Mouse (Mus musculus) lung, embryonic 14.5 days (tissue): ENCODE measurements around the gene Haghl. TPM values are rescaled to one million over a fixed set of nuclear protein-coding genes. Genes with fewer than 3 reads are reported as not detected.

Source experiments
- ATAC-seq: fragments of 200-750 bp; cut with Nextera tagmentation; 2 replicates; pipeline ENCODE4 v1.8.0; 2017; ENCODE audit warnings: mild to moderate bottlenecking, moderate TSS enrichment, moderate library complexity; ENCODE audit not compliant: insufficient read depth
- DNase-seq: peaks from one replicate; pipeline ENCODE4 v3.0.0-alpha.2; 2015
- H3K27ac ChIP-seq: fragments of 300-500 bp; sonication (generic); 2 replicates; pipeline ENCODE4 v1.5.1; 2014; ENCODE audit warnings: low read depth, mild to moderate bottlenecking, moderate library complexity
- H3K27me3 ChIP-seq: fragments of 300-500 bp; sonication (generic); 2 replicates; pipeline ENCODE4 v1.6.1; 2014; ENCODE audit warnings: low read length, control low read depth; ENCODE audit not compliant: insufficient read depth
- H3K36me3 ChIP-seq: fragments of 300-500 bp; sonication (generic); 2 replicates; pipeline ENCODE4 v1.6.1; 2014; ENCODE audit warnings: control low read depth; ENCODE audit not compliant: insufficient read depth
- H3K4me1 ChIP-seq: fragments of 300-500 bp; sonication (generic); 2 replicates; pipeline ENCODE4 v1.6.1; 2014; ENCODE audit warnings: antibody characterized with exemption, control low read depth; ENCODE audit not compliant: insufficient read depth
- H3K4me2 ChIP-seq: fragments of 300-500 bp; sonication (generic); 2 replicates; pipeline ENCODE4 v1.6.1; 2014; ENCODE audit warnings: mild to moderate bottlenecking
- H3K4me3 ChIP-seq: fragments of 300-500 bp; sonication (generic); 2 replicates; pipeline ENCODE4 v1.5.1; 2014; ENCODE audit warnings: low read depth, low read length
- H3K9ac ChIP-seq: fragments of 300-500 bp; sonication (generic); 2 replicates; pipeline ENCODE4 v1.6.1; 2014
- H3K9me3 ChIP-seq: fragments of 300-500 bp; sonication (generic); 2 replicates; pipeline ENCODE4 v1.6.1; 2016; ENCODE audit warnings: low read depth, low read length, control low read depth
- CTCF ChIP-seq: IDR thresholded peaks from 2 replicates; pipeline ENCODE4 v1.5.1; 2016; ENCODE audit warnings: antibody characterized with exemption, low read depth
- WGBS: fragments of 180-500 bp; shearing (Covaris S2); extraction: QIAGEN DNeasy Blood & Tissue Kit; methylation state at CpG from one replicate; pipeline ENCODE4 v1.1.7; 2014; 5-methylcytosine and 5-hydroxymethylcytosine counted together
- polyA plus RNA-seq: library from polyadenylated mRNA; unstranded; fragments of >200 nt; fragmentation: Nextera tagmentation; extraction: Ambion mirVana; gene quantifications from 2 replicates; pipeline ENCODE4 v1.2.1, GENCODE M21; 2014

Gene Haghl
- polyA plus RNA-seq, 1 experiment from 2014 or later, result 55.1 TPM

- no peak overlapping the region for H3K9ac ChIP-seq
- H3K27me3 ChIP-seq, result no peaks in the 10 kb centered on the region
- peak overlapping the region; percentile 98 for H3K4me2 ChIP-seq
- peak overlapping the region; percentile 82 for H3K4me3 ChIP-seq
- H3K9me3 ChIP-seq, result no peaks in the 10 kb centered on the region
- H3K27ac ChIP-seq, result no peak overlapping the region
- no peak for TF ChIP-seq CTCF
- DNase-seq (no peak), ATAC-seq (no peak)
- WGBS, result 81% methylated on average over 14 of the region's 14 CpGs
- H3K4me1 ChIP-seq, result peaks cover 34% of the 10 kb centered on the region
- H3K36me3 ChIP-seq, result peaks cover 63% of the 10 kb centered on the region
Observed at GRCm38 (mm10) chr17:25830806-25831431, 45.4 kb upstream of the Haghl start.

- H3K36me3 ChIP-seq, result peaks cover 65% of the 10 kb centered on the region
- H3K27me3 ChIP-seq, result no peaks in the 10 kb centered on the region
- H3K4me1 ChIP-seq, result peaks cover 33% of the 10 kb centered on the region
- TF ChIP-seq CTCF, result no peak
- no peak for ATAC-seq
- no peaks in the 10 kb centered on the region for H3K9me3 ChIP-seq
- H3K4me3 ChIP-seq, result peak overlapping the region; percentile 82; the same call in 1 of the 2 replicates
- peak overlapping the region; percentile 98 for H3K4me2 ChIP-seq
- H3K9ac ChIP-seq, result peak overlapping the region; percentile 67; the same call in 1 of the 2 replicates
- H3K27ac ChIP-seq, result no peak overlapping the region
- DNase-seq, result no peak
- 80% methylated on average over 4 of the region's 4 CpGs for WGBS
Observed at GRCm38 (mm10) chr17:25830200-25830753, 44.8 kb upstream of the Haghl start.

GRCm38 (mm10) chr17:25829558-25830017 is 44.1 kb upstream of the Haghl start:
- H3K9ac ChIP-seq, result peak overlapping the region; percentile 67
- peaks cover 59% of the 10 kb centered on the region for H3K36me3 ChIP-seq
- WGBS, result 27% methylated on average over 8 of the region's 8 CpGs
- H3K9me3 ChIP-seq, result no peaks in the 10 kb centered on the region
- no peak for ATAC-seq
- H3K4me2 ChIP-seq, result peak overlapping the region; percentile 98
- no peak for TF ChIP-seq CTCF
- H3K27me3 ChIP-seq, result no peaks in the 10 kb centered on the region
- DNase-seq, result no peak
- peak overlapping the region; percentile 82 for H3K4me3 ChIP-seq
- peak overlapping the region; percentile 91 for H3K27ac ChIP-seq
- peaks cover 35% of the 10 kb centered on the region for H3K4me1 ChIP-seq

- H3K9me3 ChIP-seq, result no peaks in the 10 kb centered on the region
- peak within 1 kb of the TSS; percentile 91 for H3K27ac ChIP-seq
- peak within 1 kb of the TSS; percentile 82 for H3K4me3 ChIP-seq
- H3K9ac ChIP-seq, result peak within 1 kb of the TSS; percentile 67
- H3K27me3 ChIP-seq, result no peaks in the 10 kb centered on the region
- peak within 1 kb of the TSS; percentile 98 for H3K4me2 ChIP-seq
- DNase-seq, result peak; percentile 91
- H3K4me1 ChIP-seq, result peaks cover 33% of the 10 kb centered on the region
- 5% methylated on average over 32 of the region's 32 CpGs for WGBS
- TF ChIP-seq CTCF, result peak; percentile 62
- peak; percentile 26; the same call in 1 of the 2 replicates for ATAC-seq
- H3K36me3 ChIP-seq, result peaks cover 57% of the 10 kb centered on the region
Observed at GRCm38 (mm10) chr17:25828712-25829557, 43.5 kb upstream of the Haghl start, which contains the start of gene Jmjd8. Jmjd8 (plus strand) TSS chr17:25828867.

GRCm38 (mm10) chr17:25828223-25828594 is 42.7 kb upstream of the Haghl start:
- Histone ChIP-seq H3K9me3 (no peaks in the 10 kb centered on the region), H3K4me3 (peak overlapping the region; percentile 82), H3K4me1 (peaks cover 33% of the 10 kb centered on the region), H3K9ac (peak overlapping the region; percentile 67; the same call in 1 of the 2 replicates), H3K4me2 (peak overlapping the region; percentile 98), H3K27ac (peak overlapping the region; percentile 91; the same call in 1 of the 2 replicates), H3K27me3 (no peaks in the 10 kb centered on the region), H3K36me3 (peaks cover 57% of the 10 kb centered on the region)
- 82% methylated on average over 8 of the region's 8 CpGs for WGBS
- TF ChIP-seq CTCF, result no peak
- ATAC-seq (no peak), DNase-seq (no peak)

- ATAC-seq, result no peak
- H3K4me1 ChIP-seq, result peaks cover 33% of the 10 kb centered on the region
Observed at GRCm38 (mm10) chr17:25827546-25828222, 42.2 kb upstream of the Haghl start.

More at GRCm38 (mm10) chr17:25827546-25828222, 42.2 kb upstream of the Haghl start:
- Histone ChIP-seq H3K4me2 (no peak overlapping the region), H3K27me3 (no peaks in the 10 kb centered on the region), H3K9ac (no peak overlapping the region), H3K27ac (no peak overlapping the region), H3K9me3 (no peaks in the 10 kb centered on the region), H3K36me3 (peaks cover 57% of the 10 kb centered on the region), H3K4me3 (no peak overlapping the region)
- DNase-seq, result no peak
- 89% methylated on average over 22 of the region's 22 CpGs for WGBS
- no peak for TF ChIP-seq CTCF
